Mouse (Mus musculus): ENCODE results near the gene Wbp11.

GRCm38 (mm10) chr6:136868921-136869320 lies 40.9 kb upstream of the Wbp11 start:
- no peak for TF ChIP-seq CTCF (conservative IDR thresholded peaks at IDR 0.05; ENCODE audit: insufficient read depth, insufficient read length, low read depth, low read length)
- TF ChIP-seq POLR2A (IDR thresholded peaks at IDR 0.05; ENCODE audit: low read depth, low read length) = no peak

All from kidney, adult 2 months (tissue).